Mouse (Mus musculus) CD4-positive helper T cell, adult 2 months (primary cell): ENCODE measurements at regions not wholly inside any gene's neighbourhood (a gene's known extent, or its start where the extent isn't known, plus 50 kb on each side); places are given as distances from the start of the nearest gene placed in this dataset.

Experiments used
- DNase-seq: peaks from one replicate; pipeline ENCODE4 v3.0.0-alpha.2; 2012; ENCODE audit warnings: low read depth, missing footprints, low spot score

DNA sequence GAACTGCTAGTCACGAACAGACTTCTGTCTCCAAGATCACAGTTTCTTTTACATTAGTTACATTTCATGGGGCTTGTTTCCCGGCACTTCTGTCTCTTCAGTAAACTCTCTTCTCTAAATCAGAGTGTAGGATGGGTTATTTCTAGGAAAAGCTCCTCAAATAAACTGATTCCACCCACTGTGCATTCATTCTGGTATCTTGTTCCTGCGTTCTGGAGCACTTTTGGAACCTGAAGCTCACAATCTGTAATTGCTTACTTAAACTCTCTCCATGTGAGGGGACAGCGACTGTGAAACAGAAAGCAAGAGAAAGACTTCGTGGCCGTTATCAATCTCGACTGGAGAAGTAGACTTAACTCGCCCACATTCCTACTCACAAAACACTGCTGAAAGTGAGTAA is 83.1 kb upstream of the Acvr2a start:
- DNase-seq, result no peak

DNA sequence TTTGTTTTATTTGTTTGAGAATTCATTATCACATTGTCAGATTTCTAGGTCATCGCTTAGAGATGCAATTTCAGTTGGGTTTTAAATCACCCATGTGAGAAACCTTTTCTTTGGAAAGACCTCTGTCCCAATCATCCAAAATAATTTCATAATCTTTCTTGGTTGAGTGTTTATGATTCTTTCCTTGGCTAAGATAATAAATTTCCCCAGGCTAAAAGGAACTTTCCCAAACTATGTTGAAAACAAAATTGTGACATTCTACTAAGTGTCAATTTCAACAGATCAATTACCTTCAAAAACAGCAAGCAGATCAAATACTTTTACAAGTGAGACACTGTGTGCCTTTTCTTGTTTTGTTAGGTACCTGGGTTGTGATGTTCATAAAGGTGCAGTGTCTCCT is 80.0 kb upstream of the Acvr2a start:
- no peak for DNase-seq

DNA sequence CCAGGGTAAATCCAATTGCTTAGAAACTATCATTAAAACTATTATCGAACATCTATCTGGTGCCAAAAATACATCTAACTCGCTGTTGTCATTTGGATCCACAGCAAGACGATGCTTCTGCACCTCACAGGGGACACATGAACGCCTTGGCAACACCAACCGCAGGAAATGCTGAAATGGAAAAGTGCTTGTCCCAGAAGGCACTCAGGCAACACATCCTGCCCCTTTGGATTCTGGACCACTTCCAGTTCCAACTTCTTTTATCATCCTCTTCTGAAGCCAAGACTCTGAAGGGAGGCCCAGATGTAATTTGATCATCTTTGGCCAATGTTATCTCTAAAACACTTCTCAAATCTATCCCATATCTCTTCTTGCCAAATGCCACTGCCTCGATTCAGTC is 79.4 kb upstream of the Acvr2a start:
- DNase-seq, result no peak

DNA sequence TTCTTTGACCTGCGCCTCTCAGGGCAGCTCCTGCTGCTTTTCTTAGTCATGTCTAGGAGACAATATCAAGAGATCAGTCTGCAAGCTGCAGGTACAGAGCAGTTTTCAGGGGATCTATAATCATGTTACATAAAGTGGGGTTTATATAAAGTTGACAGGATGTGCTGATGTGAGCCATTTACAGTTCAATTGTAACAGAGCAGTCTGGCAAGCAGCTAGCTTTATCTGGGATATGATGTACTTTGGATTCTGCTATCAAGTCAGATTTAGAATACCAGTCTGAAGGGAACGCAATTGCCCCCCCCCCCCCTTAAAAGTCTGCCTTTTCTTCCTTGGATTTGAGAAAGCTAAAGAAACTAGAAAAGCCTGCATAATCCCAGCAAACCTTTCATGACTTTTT is 77.6 kb upstream of the Acvr2a start:
- no peak for DNase-seq
